Mouse (Mus musculus) brain, embryonic 14.5 days (tissue): ENCODE data around the gene Igf2.

Experiments used
- CTCF ChIP-seq: fragments of 200-500 bp; IDR thresholded peaks from 2 replicates; pipeline ENCODE4 v1.5.1; 2012; ENCODE audit warnings: inconsistent platforms, mild to moderate bottlenecking, moderate library complexity, borderline replicate concordance; ENCODE audit not compliant: insufficient read depth, insufficient read length; ENCODE audit errors: extremely low read depth
- POLR2A ChIP-seq: fragments of 200-500 bp; IDR thresholded peaks from 2 replicates; pipeline ENCODE4 v1.6.1; 2012; ENCODE audit warnings: mild to moderate bottlenecking, inconsistent platforms, borderline replicate concordance; ENCODE audit not compliant: poor library complexity, insufficient read depth, insufficient read length, severe bottlenecking; ENCODE audit errors: extremely low read depth

- TF ChIP-seq POLR2A (no peak), CTCF (no peak)
Measured at GRCm38 (mm10) chr7:142699334-142699860, 32.8 kb upstream of the Igf2 start.
